Mouse (Mus musculus) CH12.LX (cell line): ENCODE measurements around the gene Trim31. TPM values are rescaled to one million over a fixed set of nuclear protein-coding genes. Genes with fewer than 3 reads are reported as not detected.

Experiments
- DNase-seq: peaks from one replicate; pipeline ENCODE4 v3.0.0-alpha.2; 2013; ENCODE audit errors: extremely low read depth
- H3K27ac ChIP-seq: 2 replicates; pipeline ENCODE4 v1.5.1; 2012; ENCODE audit warnings: low read depth, mild to moderate bottlenecking, control low read depth, moderate library complexity; ENCODE audit not compliant: insufficient read depth
- H3K27me3 ChIP-seq: replicated peaks from 2 replicates; pipeline ENCODE3; 2012; ENCODE audit warnings: inconsistent platforms
- H3K36me3 ChIP-seq, 2 experiments: replicated peaks in 1 of 2; 2 replicates each; pipeline versions ENCODE3 to v1.6.1; 2012; ENCODE audit warnings: inconsistent platforms in 1 of 2, low read length in 1 of 2, mild to moderate bottlenecking in 1 of 2, mixed read lengths in 1 of 2, moderate library complexity in 1 of 2; ENCODE audit not compliant: control insufficient read depth in 1 of 2, insufficient read depth in 1 of 2
- H3K4me1 ChIP-seq, 2 experiments: 2 replicates each; pipeline ENCODE4 v1.6.1; 2012; ENCODE audit warnings: inconsistent platforms in 1 of 2, moderate library complexity in 1 of 2; ENCODE audit not compliant: insufficient read depth in 2 of 2, control insufficient read depth in 1 of 2
- H3K4me2 ChIP-seq: 2 replicates; pipeline ENCODE4 v1.6.1; 2012; ENCODE audit warnings: low read depth, mild to moderate bottlenecking, control low read depth; ENCODE audit not compliant: poor library complexity, insufficient read depth, severe bottlenecking
- H3K4me3 ChIP-seq, 3 experiments: fragments of 150-350 bp in 1 of 3; sonication (generic) in 1 of 3; replicated peaks in 1 of 3; 2 replicates each; pipeline versions ENCODE3 to v1.5.1; 2011 to 2012; ENCODE audit warnings: low read depth in 2 of 3, low read length in 2 of 3, mild to moderate bottlenecking in 2 of 3, moderate library complexity in 2 of 3, control low read depth in 1 of 3, improper control_type of control experiment in 1 of 3, inconsistent platforms in 1 of 3, mixed read lengths in 1 of 3; ENCODE audit not compliant: poor library complexity in 1 of 3
- H3K79me2 ChIP-seq: replicated peaks from 2 replicates; pipeline ENCODE4 v1.6.1; 2012; ENCODE audit warnings: mild to moderate bottlenecking, moderate library complexity; ENCODE audit not compliant: control insufficient read depth, poor library complexity, insufficient read depth, severe bottlenecking; ENCODE audit errors: extremely low read depth
- H3K9ac ChIP-seq: 2 replicates; pipeline ENCODE4 v1.6.1; 2012; ENCODE audit warnings: low read depth, mild to moderate bottlenecking, control low read depth, moderate library complexity; ENCODE audit not compliant: insufficient read depth
- H3K9me3 ChIP-seq: replicated peaks from 2 replicates; pipeline ENCODE3; 2012; ENCODE audit warnings: low read length, inconsistent platforms, mixed read lengths
- CHD1 ChIP-seq: IDR thresholded peaks from 2 replicates; pipeline ENCODE4 v1.6.1; 2012; ENCODE audit warnings: low read depth, low read length, improper control_type of control experiment, inconsistent platforms
- CHD2 ChIP-seq: IDR thresholded peaks from 2 replicates; pipeline ENCODE4 v1.6.1; 2011; ENCODE audit warnings: low read length, improper control_type of control experiment
- CTCF ChIP-seq, 2 experiments: IDR thresholded peaks in 1 of 2; conservative IDR thresholded peaks in 1 of 2; 2 replicates each; pipeline ENCODE4 v1.5.1; 2011 to 2012; ENCODE audit warnings: low read depth in 2 of 2, low read length in 2 of 2, improper control_type of control experiment in 1 of 2, inconsistent platforms in 1 of 2, mild to moderate bottlenecking in 1 of 2, moderate library complexity in 1 of 2
- E2F4 ChIP-seq: IDR thresholded peaks from 2 replicates; pipeline ENCODE4 v1.6.1; 2011; ENCODE audit warnings: low read depth, low read length, improper control_type of control experiment; ENCODE audit not compliant: insufficient replicate concordance
- EP300 ChIP-seq: IDR thresholded peaks from 2 replicates; pipeline ENCODE4 v1.6.1; 2011; ENCODE audit warnings: low read length, improper control_type of control experiment
- ETS1 ChIP-seq: conservative IDR thresholded peaks from 2 replicates; pipeline ENCODE4 v1.6.1; 2012; ENCODE audit warnings: low read depth, mild to moderate bottlenecking, inconsistent platforms, low read length, improper control_type of control experiment, moderate library complexity
- HCFC1 ChIP-seq: IDR thresholded peaks from 2 replicates; pipeline ENCODE4 v1.6.1; 2012; ENCODE audit warnings: low read depth, mild to moderate bottlenecking, inconsistent platforms, low read length, improper control_type of control experiment
- IRF4 ChIP-seq: IDR thresholded peaks from 2 replicates; pipeline ENCODE4 v1.6.1; 2014; ENCODE audit warnings: low read depth, mild to moderate bottlenecking, inconsistent platforms, low read length, improper control_type of control experiment
- JUN ChIP-seq: IDR thresholded peaks from 2 replicates; pipeline ENCODE4 v1.6.1; 2011; ENCODE audit warnings: low read depth, mild to moderate bottlenecking, low read length, improper control_type of control experiment, moderate library complexity; ENCODE audit not compliant: insufficient read depth
- JUND ChIP-seq: conservative IDR thresholded peaks from 2 replicates; pipeline ENCODE4 v1.6.1; 2011; ENCODE audit warnings: low read depth, low read length, improper control_type of control experiment
- KAT2A ChIP-seq: IDR thresholded peaks from 2 replicates; pipeline ENCODE4 v1.6.1; 2012; ENCODE audit warnings: low read length, improper control_type of control experiment, inconsistent platforms; ENCODE audit not compliant: insufficient replicate concordance
- MAFK ChIP-seq: IDR thresholded peaks from 2 replicates; pipeline ENCODE4 v1.6.1; 2011; ENCODE audit warnings: low read length, improper control_type of control experiment; ENCODE audit not compliant: insufficient replicate concordance
- MAX ChIP-seq: IDR thresholded peaks from 2 replicates; pipeline ENCODE4 v1.6.1; 2011; ENCODE audit warnings: low read length, improper control_type of control experiment
- MAZ ChIP-seq: IDR thresholded peaks from 2 replicates; pipeline ENCODE4 v1.6.1; 2012; ENCODE audit warnings: low read depth, mild to moderate bottlenecking, inconsistent platforms, low read length, improper control_type of control experiment, moderate library complexity
- MEF2A ChIP-seq: IDR thresholded peaks from 2 replicates; pipeline ENCODE4 v1.6.1; 2014; ENCODE audit warnings: low read depth, mild to moderate bottlenecking, inconsistent platforms, low read length, improper control_type of control experiment, borderline replicate concordance
- MXI1 ChIP-seq: IDR thresholded peaks from 2 replicates; pipeline ENCODE4 v1.6.1; 2011; ENCODE audit warnings: mild to moderate bottlenecking, low read depth, low read length, improper control_type of control experiment
- MYC ChIP-seq: IDR thresholded peaks from 2 replicates; pipeline ENCODE4 v1.6.1; 2011; ENCODE audit warnings: low read depth, mild to moderate bottlenecking, improper control_type of control experiment, low read length
- NELFE ChIP-seq: IDR thresholded peaks from 2 replicates; pipeline ENCODE4 v1.6.1; 2011; ENCODE audit warnings: low read depth, low read length, improper control_type of control experiment
- NRF1 ChIP-seq: IDR thresholded peaks from 2 replicates; pipeline ENCODE4 v1.6.1; 2014; ENCODE audit warnings: low read depth, mild to moderate bottlenecking, inconsistent platforms, low read length, improper control_type of control experiment, moderate library complexity
- PAX5 ChIP-seq: IDR thresholded peaks from 2 replicates; pipeline ENCODE4 v1.6.1; 2012; ENCODE audit warnings: low read length, inconsistent platforms, mixed read lengths
- POLR2A ChIP-seq: IDR thresholded peaks from 2 replicates; pipeline ENCODE4 v1.6.1; 2011; ENCODE audit warnings: low read depth, mild to moderate bottlenecking, improper control_type of control experiment, low read length
- POLR2AphosphoS2 ChIP-seq: IDR thresholded peaks from 2 replicates; pipeline ENCODE4 v1.6.1; 2011; ENCODE audit warnings: low read depth, low read length, improper control_type of control experiment
- RAD21 ChIP-seq: IDR thresholded peaks from 2 replicates; pipeline ENCODE4 v1.6.1; 2011; ENCODE audit warnings: low read depth, mild to moderate bottlenecking, low read length, improper control_type of control experiment, moderate library complexity
- SIN3A ChIP-seq: IDR thresholded peaks from 2 replicates; pipeline ENCODE4 v1.6.1; 2012; ENCODE audit warnings: low read length, improper control_type of control experiment, inconsistent platforms
- SMC3 ChIP-seq: IDR thresholded peaks from 2 replicates; pipeline ENCODE4 v1.6.1; 2011; ENCODE audit warnings: low read depth, low read length, improper control_type of control experiment
- TBP ChIP-seq: conservative IDR thresholded peaks from 2 replicates; pipeline ENCODE4 v1.6.1; 2011; ENCODE audit warnings: low read depth, low read length, improper control_type of control experiment
- TCF12 ChIP-seq: IDR thresholded peaks from 2 replicates; pipeline ENCODE4 v1.6.1; 2014; ENCODE audit warnings: low read depth, mild to moderate bottlenecking, inconsistent platforms, low read length, improper control_type of control experiment
- UBTF ChIP-seq: IDR thresholded peaks from 2 replicates; pipeline ENCODE4 v1.6.1; 2012; ENCODE audit warnings: low read depth, mild to moderate bottlenecking, inconsistent platforms, low read length, improper control_type of control experiment, moderate library complexity
- USF1 ChIP-seq: IDR thresholded peaks from 2 replicates; pipeline ENCODE4 v1.6.1; 2014; ENCODE audit warnings: low read depth, mild to moderate bottlenecking, inconsistent platforms, low read length, improper control_type of control experiment
- USF2 ChIP-seq: conservative IDR thresholded peaks from 2 replicates; pipeline ENCODE4 v1.6.1; 2011; ENCODE audit warnings: low read depth, low read length, improper control_type of control experiment
- ZC3H11A ChIP-seq: IDR thresholded peaks from 2 replicates; pipeline ENCODE4 v1.6.1; 2012; ENCODE audit warnings: low read depth, mild to moderate bottlenecking, inconsistent platforms, low read length, improper control_type of control experiment
- ZKSCAN1 ChIP-seq: IDR thresholded peaks from 2 replicates; pipeline ENCODE4 v1.6.1; 2012; ENCODE audit warnings: low read depth, inconsistent platforms, low read length, improper control_type of control experiment, borderline replicate concordance
- ZMIZ1 ChIP-seq: IDR thresholded peaks from 2 replicates; pipeline ENCODE4 v1.6.1; 2012; ENCODE audit warnings: low read depth, mild to moderate bottlenecking, inconsistent platforms, low read length, improper control_type of control experiment
- ZNF384 ChIP-seq: IDR thresholded peaks from 2 replicates; pipeline ENCODE4 v1.6.1; 2012; ENCODE audit warnings: low read depth, low read length, improper control_type of control experiment, inconsistent platforms
- dilution Hi-C: fragments of 300-500 bp; cut with MboI; formaldehyde crosslinking; loops from 2 replicates; pipeline ENCODE4 v1.14.3; 2020; ENCODE audit warnings: low sequenced_read_pairs; ENCODE audit not compliant: extremely low pct_unique_long_range_greater_than_20kb, extremely low pct_ligation_motif_present
- in situ Hi-C: fragments of 300-500 bp; cut with MboI; formaldehyde crosslinking; loops from 3 replicates; pipeline ENCODE4 v1.14.3; 2019; ENCODE audit warnings: low sequenced_read_pairs, low pct_ligation_motif_present, low pct_unique_long_range_greater_than_20kb, mixed read lengths
- polyA plus RNA-seq: library from polyadenylated mRNA; unstranded; fragments of >175 nt; gene quantifications from 2 replicates; pipeline ENCODE4 v1.2.1, GENCODE M21; 2012; ENCODE audit warnings: low read depth; ENCODE audit not compliant: insufficient read length
- total RNA-seq, 2 experiments: library from RNA; depleted of rRNA; stranded (reverse); fragments of 300-350 nt in 1 of 2; fragments of >200 nt in 1 of 2; gene quantifications; 2 replicates each; pipeline ENCODE4 v1.2.3; 2012 to 2014

Trim31 gene
- total and polyA plus RNA-seq, 3 experiments = not detected

DNA sequence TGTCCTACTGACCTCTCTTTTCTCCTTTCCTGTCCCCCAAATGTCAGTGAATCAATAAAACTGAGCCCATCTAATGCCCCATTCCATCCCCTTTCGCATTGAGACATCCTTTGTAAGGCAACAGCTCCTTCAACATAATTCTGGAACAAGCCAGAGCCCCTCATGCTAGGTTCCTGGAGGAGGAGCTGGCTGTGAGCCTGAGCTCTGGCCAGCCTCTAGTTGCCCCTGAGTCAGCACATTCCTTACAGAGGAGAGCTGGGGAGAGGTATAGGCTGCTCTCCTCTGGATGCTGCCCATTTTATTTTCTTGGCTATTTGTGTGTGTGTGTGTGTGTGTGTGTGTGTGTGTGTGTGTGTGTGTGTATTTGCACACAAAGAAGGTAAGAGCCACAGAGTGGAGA is 10.3 kb downstream of the Trim31 start:
- Histone ChIP-seq H3K27me3 (peaks cover 10% of the 10 kb centered on the region), H3K27ac (no peak overlapping the region), H3K9ac (no peak overlapping the region), H3K36me3 (no peaks in the 10 kb centered on the region), H3K9me3 (no peaks in the 10 kb centered on the region), H3K4me1 (peaks cover 4 to 6% of the 10 kb centered on the region in 2 experiments; a peak in 2 of 4 replicates), H3K4me2 (no peak overlapping the region), H3K79me2 (no peaks in the 10 kb centered on the region), H3K4me3 (no peak overlapping the region)
- dilution Hi-C loops (no loop called here), in situ Hi-C loops (no loop called here)
- no peak for DNase-seq
- TF ChIP-seq RAD21 (no peak), JUN (no peak), MAFK (no peak), ZKSCAN1 (no peak), UBTF (no peak), TCF12 (no peak)

DNA sequence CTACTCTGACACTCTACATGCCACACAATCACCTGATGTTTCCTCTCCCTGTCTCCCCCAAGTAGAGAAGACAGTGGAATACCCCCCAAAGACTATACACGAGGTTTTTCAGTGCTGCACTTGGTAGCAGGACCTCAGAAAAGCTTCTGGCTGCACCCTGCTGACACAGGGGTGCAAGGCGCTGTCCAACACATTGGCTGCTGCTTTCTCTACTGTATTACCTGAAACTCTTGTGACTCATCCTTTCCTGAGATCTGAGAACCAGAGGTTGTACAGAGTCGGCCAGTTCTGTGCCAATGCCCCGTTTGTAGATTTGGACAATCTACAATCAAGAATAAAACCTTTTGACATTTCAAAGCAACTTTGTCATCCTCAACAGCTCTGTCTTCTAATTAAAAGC is 11.9 kb downstream of the Trim31 start:
- Histone ChIP-seq H3K9ac (no peak overlapping the region), H3K4me1 (peaks cover 4 to 8% of the 10 kb centered on the region in 2 experiments; a peak in 2 of 4 replicates), H3K9me3 (no peaks in the 10 kb centered on the region), H3K4me3 (no peak overlapping the region), H3K27ac (no peak overlapping the region), H3K36me3 (no peaks in the 10 kb centered on the region), H3K27me3 (peaks cover 10% of the 10 kb centered on the region), H3K4me2 (no peak overlapping the region), H3K79me2 (no peaks in the 10 kb centered on the region)
- dilution Hi-C loops (no loop called here), in situ Hi-C loops (loop anchor here (10.0 kb wide), 2 partner anchors 85 to 295 kb away; partner anchors contain the start of gene Olfr94)
- peak; percentile 14 for DNase-seq
- TF ChIP-seq IRF4 = peak; percentile 47; the same call in 1 of the 2 replicates
- no peak for TF ChIP-seq MYC
- TF ChIP-seq USF1 = no peak
- TF ChIP-seq MAZ = no peak
- TF ChIP-seq SIN3A = peak; percentile 44; the same call in 1 of the 2 replicates
- TF ChIP-seq USF2 = no peak
- TF ChIP-seq TCF12 = no peak
- no peak for TF ChIP-seq KAT2A
- TF ChIP-seq POLR2A = no peak
- TF ChIP-seq JUN = peak; percentile 40; the same call in 1 of the 2 replicates
- TF ChIP-seq ZNF384 = no peak
- no peak for TF ChIP-seq TBP
- TF ChIP-seq CHD2 = no peak
- TF ChIP-seq ZC3H11A = no peak
- TF ChIP-seq PAX5 = no peak
- TF ChIP-seq CHD1 = no peak
- no peak for TF ChIP-seq CTCF (conservative IDR thresholded peaks at IDR 0.05 in 1 of 2, IDR thresholded peaks at IDR 0.05 in 1 of 2; ENCODE audit: low read depth in 2 of 2, low read length in 2 of 2)
- TF ChIP-seq NELFE = no peak
- no peak for TF ChIP-seq HCFC1
- peak; percentile 51 for TF ChIP-seq JUND
- no peak for TF ChIP-seq ZMIZ1
- TF ChIP-seq NRF1 = no peak
- no peak for TF ChIP-seq MAX
- TF ChIP-seq UBTF = no peak
- no peak for TF ChIP-seq MXI1
- TF ChIP-seq ZKSCAN1 = no peak
- no peak for TF ChIP-seq ETS1
- no peak for TF ChIP-seq MEF2A
- TF ChIP-seq MAFK = no peak
- TF ChIP-seq EP300 = peak; percentile 63; the same call in 1 of the 2 replicates
- no peak for TF ChIP-seq POLR2AphosphoS2
- TF ChIP-seq SMC3 = no peak
- TF ChIP-seq E2F4 = no peak
- no peak for TF ChIP-seq RAD21
